Mouse (Mus musculus) stomach, embryonic 14.5 days (tissue): Measurements from ENCODE around the gene Qsox2. TPM values are rescaled to one million over a fixed set of nuclear protein-coding genes. Genes with fewer than 3 reads are reported as not detected.

ENCODE experiments used
- ATAC-seq: fragments of 200-750 bp; cut with Nextera tagmentation; 2 replicates; pipeline ENCODE4 v1.8.0; 2017; ENCODE audit warnings: low read depth, moderate TSS enrichment; ENCODE audit not compliant: insufficient number of reproducible peaks, insufficient read depth, low FRiP score
- H3K27ac ChIP-seq: fragments of 300-500 bp; sonication (generic); 2 replicates; pipeline ENCODE4 v1.5.1; 2014; ENCODE audit warnings: mild to moderate bottlenecking, low read length, moderate library complexity, mixed read lengths
- H3K27me3 ChIP-seq: fragments of 300-500 bp; sonication (generic); 2 replicates; pipeline ENCODE4 v1.6.1; 2014; ENCODE audit warnings: low read length, control low read depth, mixed read lengths; ENCODE audit not compliant: control insufficient read depth, insufficient read depth
- H3K36me3 ChIP-seq: fragments of 300-500 bp; sonication (generic); 2 replicates; pipeline ENCODE4 v1.6.1; 2014; ENCODE audit warnings: mild to moderate bottlenecking, control low read depth, low read length, moderate library complexity, mixed read lengths; ENCODE audit not compliant: control insufficient read depth, insufficient read depth
- H3K4me1 ChIP-seq: fragments of 300-500 bp; sonication (generic); 2 replicates; pipeline ENCODE4 v1.6.1; 2014; ENCODE audit warnings: low read length, control low read depth, mixed read lengths; ENCODE audit not compliant: control insufficient read depth, insufficient read depth
- H3K4me2 ChIP-seq: fragments of 300-500 bp; sonication (generic); replicated peaks from 2 replicates; pipeline ENCODE4 v1.6.1; 2014; ENCODE audit warnings: low read depth, low read length, control low read depth
- H3K4me3 ChIP-seq: fragments of 300-500 bp; sonication (generic); 2 replicates; pipeline ENCODE4 v1.5.1; 2014; ENCODE audit warnings: low read depth, low read length, control low read depth
- H3K9ac ChIP-seq: fragments of 300-500 bp; sonication (generic); replicated peaks from 2 replicates; pipeline ENCODE4 v1.6.1; 2014; ENCODE audit warnings: low read depth, mild to moderate bottlenecking, control low read depth, low read length, moderate library complexity, mixed read lengths
- H3K9me3 ChIP-seq: fragments of 300-500 bp; sonication (generic); 2 replicates; pipeline ENCODE4 v1.6.1; 2016; ENCODE audit warnings: low read depth, low read length, control low read depth; ENCODE audit not compliant: control insufficient read depth
- WGBS: fragments of 180-500 bp; shearing (Covaris S2); extraction: QIAGEN DNeasy Blood & Tissue Kit; methylation state at CpG from one replicate; pipeline ENCODE4 v1.1.7; 2014; 5-methylcytosine and 5-hydroxymethylcytosine counted together
- polyA plus RNA-seq: library from polyadenylated mRNA; unstranded; fragments of >200 nt; fragmentation: Nextera tagmentation; extraction: Ambion mirVana; gene quantifications from 2 replicates; pipeline ENCODE4 v1.2.1, GENCODE M21; 2014

The Qsox2 gene
- polyA plus RNA-seq, 1 experiment from 2014 or later, result 17.5 TPM

DNA sequence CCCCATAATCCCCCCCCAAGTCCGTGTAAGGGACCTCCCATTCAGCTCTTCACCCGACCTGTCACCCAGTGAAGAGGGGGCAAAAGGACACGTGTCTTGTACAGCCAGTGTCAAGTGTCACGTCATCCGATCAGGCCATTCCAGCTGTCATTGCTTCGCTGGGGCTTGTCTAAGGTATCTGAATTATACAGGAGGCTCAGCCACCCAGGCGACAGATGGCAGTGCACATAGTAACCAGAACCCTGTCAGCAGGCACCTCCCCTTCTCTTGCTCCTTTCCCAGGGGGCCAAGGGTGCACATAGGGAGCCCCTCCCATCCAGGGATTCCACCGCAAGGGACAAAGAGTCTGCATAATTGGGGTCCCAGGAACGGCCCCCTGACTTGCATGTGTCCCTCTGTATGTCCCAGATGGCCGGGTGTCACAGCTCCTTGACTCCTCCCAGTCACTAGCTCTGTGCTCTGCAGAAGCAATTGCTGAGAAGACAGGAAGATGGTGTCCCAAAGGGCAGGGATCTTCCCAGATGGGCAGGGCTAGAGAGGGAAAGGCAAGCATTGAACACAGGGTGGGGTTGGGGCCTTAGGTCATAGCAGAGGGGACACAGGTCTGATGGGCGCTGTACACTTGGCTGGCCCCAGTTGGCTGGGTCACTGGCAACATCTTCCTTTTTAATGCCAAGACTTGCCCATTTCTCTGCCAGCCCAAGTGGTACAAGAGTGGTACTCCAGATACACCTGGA is 68.3 kb downstream of the Qsox2 start:
- Histone ChIP-seq H3K9ac (no peak overlapping the region), H3K4me3 (no peak overlapping the region), H3K4me1 (no peaks in the 10 kb centered on the region), H3K4me2 (no peak overlapping the region), H3K27me3 (no peaks in the 10 kb centered on the region; the same call in 1 of the 2 replicates), H3K9me3 (no peaks in the 10 kb centered on the region), H3K27ac (no peak overlapping the region), H3K36me3 (no peaks in the 10 kb centered on the region)
- 28% methylated on average over 11 of the region's 11 CpGs for WGBS
- no peak for ATAC-seq

DNA sequence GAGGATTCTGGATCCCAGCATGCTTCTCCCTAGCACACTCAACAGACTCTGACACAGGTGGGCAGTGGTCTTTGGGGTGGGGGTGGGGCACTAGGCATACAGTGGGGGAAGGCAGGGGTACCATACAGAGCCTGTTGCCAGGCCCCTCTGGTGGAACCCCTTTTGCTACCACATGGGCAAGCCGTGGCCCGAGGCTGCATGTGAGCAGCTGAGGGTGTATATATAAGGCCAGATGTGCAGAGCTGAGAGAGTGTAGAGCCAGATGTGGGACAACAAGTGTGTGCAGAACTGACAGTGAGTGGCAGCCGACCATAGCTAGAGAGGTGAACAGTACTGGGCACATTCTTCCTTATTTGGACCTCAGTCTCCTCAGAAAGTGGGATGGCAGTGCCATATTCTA is 70.4 kb downstream of the Qsox2 start:
- WGBS, result 74% methylated on average over 3 of the region's 3 CpGs
- Histone ChIP-seq H3K27me3 (no peaks in the 10 kb centered on the region; the same call in 1 of the 2 replicates), H3K36me3 (no peaks in the 10 kb centered on the region), H3K4me2 (no peak overlapping the region), H3K4me1 (no peaks in the 10 kb centered on the region), H3K4me3 (no peak overlapping the region), H3K9ac (no peak overlapping the region), H3K27ac (no peak overlapping the region), H3K9me3 (no peaks in the 10 kb centered on the region)
- no peak for ATAC-seq

Other genes starting within 250 kb of the Qsox2 start
- gene Ubac1, start 215.8 kb downstream of the Qsox2 start, polyA plus RNA-seq, result 82.8 and 86.4 TPM in 2 replicates
- gene Nacc2, start 114.3 kb downstream of the Qsox2 start, polyA plus RNA-seq, result 10.4 and 12.0 TPM in 2 replicates
- not detected in 2 replicates for gene Lhx3, start 29.2 kb downstream of the Qsox2 start, polyA plus RNA-seq
- 0.58 and 1.1 TPM in 2 replicates for gene Ccdc187, start 57.0 kb upstream of the Qsox2 start, polyA plus RNA-seq
- gene Gpsm1, start 78.0 kb upstream of the Qsox2 start, polyA plus RNA-seq, result 24.0 and 24.1 TPM in 2 replicates
- 25.6 and 27.6 TPM in 2 replicates for gene Dnlz, start 114.6 kb upstream of the Qsox2 start, polyA plus RNA-seq
- 0.51 and 0.88 TPM in 2 replicates for gene Card9, start 123.4 kb upstream of the Qsox2 start, polyA plus RNA-seq
- 29.4 and 32.2 TPM in 2 replicates for gene Snapc4, start 143.1 kb upstream of the Qsox2 start, polyA plus RNA-seq
- gene Entr1, start 151.8 kb upstream of the Qsox2 start, polyA plus RNA-seq, result 102 and 117 TPM in 2 replicates
- gene Pmpca, start 151.8 kb upstream of the Qsox2 start, polyA plus RNA-seq, result 83.2 and 86.5 TPM in 2 replicates
- 20.0 and 24.0 TPM in 2 replicates for gene Inpp5e, start 171.7 kb upstream of the Qsox2 start, polyA plus RNA-seq
- 33.4 and 37.7 TPM in 2 replicates for gene Sec16a, start 207.7 kb upstream of the Qsox2 start, polyA plus RNA-seq